In the genomic region with DNA sequence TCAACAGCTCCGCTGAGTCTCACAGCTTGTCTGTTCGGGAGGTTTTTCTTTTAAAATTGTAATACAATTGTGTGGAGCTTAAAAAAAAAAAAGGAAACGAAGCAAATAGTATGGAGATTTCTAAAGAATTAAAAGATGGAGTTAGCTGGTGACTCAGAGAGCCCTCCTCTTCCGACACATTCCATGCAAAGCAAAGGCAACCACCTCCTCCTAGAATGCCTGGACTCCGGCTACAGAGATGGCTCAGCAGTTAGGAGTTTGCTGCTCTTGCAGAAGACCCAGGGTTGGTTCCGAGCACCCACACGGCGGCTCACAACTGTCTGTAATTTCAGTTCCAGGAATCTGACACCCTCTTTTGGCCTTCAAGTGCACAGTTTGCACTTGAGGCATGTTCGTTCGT, we compare ENCODE assay signal across 11 mouse cellular contexts. TPM values are rescaled to one million over a fixed set of nuclear protein-coding genes. Genes with fewer than 3 reads are reported as not detected.
A peak's percentile ranks its signal among the peaks of the same experiment; 100 is the strongest.
DNase-seq lines count a peak whose midpoint lies in the region; ATAC-seq and TF ChIP-seq lines count a peak whose summit lies in the region.
"Had no signal": no experiment of that assay in that cellular context is flagged by ENCODE, and none has a peak within 500 bp of the region (broad histone marks: within the 10 kb centered on the region; RNA-seq: fewer than 3 reads in every experiment).

No protein-coding gene starts in this region.

- H3K27me3 ChIP-seq in heart, embryonic 12.5 days (replicated peaks) = no peaks in the 10 kb centered on the region
- H3K27me3 ChIP-seq in lung, embryonic 14.5 days (ENCODE audit: insufficient read depth, low read length) = no peaks in the 10 kb centered on the region
- no peaks in the 10 kb centered on the region for H3K27me3 ChIP-seq in hindbrain, embryonic 12.5 days

- no peak for ATAC-seq in heart, embryonic 12.5 days (ENCODE audit: insufficient number of reproducible peaks, low FRiP score)
- ATAC-seq in lung, embryonic 14.5 days (ENCODE audit: insufficient read depth) = no peak
- ATAC-seq in hindbrain, embryonic 12.5 days (ENCODE audit: low FRiP score) = no peak

- H3K4me2 ChIP-seq in heart, embryonic 12.5 days = no peak overlapping the region
- H3K4me2 ChIP-seq in lung, embryonic 14.5 days = no peak overlapping the region
- H3K4me2 ChIP-seq in hindbrain, embryonic 12.5 days (replicated peaks) = no peak overlapping the region

- DNase-seq in heart, adult 9 months (ENCODE audit: low spot score in 2 of 2) = no peak
- no peak for DNase-seq in lung, embryonic 14.5 days
- DNase-seq in lung, postnatal 4 days = no peak
- DNase-seq in MN1 (ENCODE audit: low spot score) = no peak
- DNase-seq in ovary, adult 18-20 months (ENCODE audit: low spot score) = no peak
- DNase-seq: right cerebral cortex, postnatal 25 days; thymus, adult 18-20 months had no signal

- H3K4me3 ChIP-seq in heart, embryonic 12.5 days = no peak overlapping the region
- no peak overlapping the region for H3K4me3 ChIP-seq in lung, embryonic 14.5 days (ENCODE audit: low read depth, low read length)
- H3K4me3 ChIP-seq in bone marrow, adult 2 months (replicated peaks; ENCODE audit: control insufficient read depth, low read depth, low read length) = no peak overlapping the region
- no peak overlapping the region for H3K4me3 ChIP-seq in hindbrain, embryonic 12.5 days
- H3K4me3 ChIP-seq: myocyte had no signal

- H3K27ac ChIP-seq in heart, embryonic 12.5 days (ENCODE audit: poor library complexity, severe bottlenecking) = peak overlapping the region; percentile 25; the same call in 1 of the 2 replicates
- H3K27ac ChIP-seq in lung, embryonic 14.5 days (ENCODE audit: low read depth) = peak overlapping the region; percentile 25; the same call in 1 of the 2 replicates
- peak overlapping the region; percentile 69 for H3K27ac ChIP-seq in bone marrow, adult 2 months (ENCODE audit: control insufficient read depth, insufficient read depth, low read depth, low read length, poor library complexity)
- H3K27ac ChIP-seq in hindbrain, embryonic 12.5 days = peak overlapping the region; percentile 70; the same call in 1 of the 2 replicates

- no peaks in the 10 kb centered on the region for H3K9me3 ChIP-seq in heart, embryonic 12.5 days (replicated peaks)
- H3K9me3 ChIP-seq in lung, embryonic 14.5 days (ENCODE audit: low read depth, low read length) = no peaks in the 10 kb centered on the region
- H3K9me3 ChIP-seq in hindbrain, embryonic 12.5 days (replicated peaks) = no peaks in the 10 kb centered on the region

- H3K9ac ChIP-seq in heart, embryonic 12.5 days = no peak overlapping the region
- H3K9ac ChIP-seq in lung, embryonic 14.5 days = no peak overlapping the region
- no peak overlapping the region for H3K9ac ChIP-seq in hindbrain, embryonic 12.5 days

- no peak for TF ChIP-seq CTCF in lung, embryonic 14.5 days (IDR thresholded peaks at IDR 0.05; ENCODE audit: low read depth)
- no peak for TF ChIP-seq CTCF in bone marrow, adult 2 months (IDR thresholded peaks at IDR 0.05; ENCODE audit: control insufficient read depth, insufficient read depth, low read length)

- peaks cover 73% of the 10 kb centered on the region for H3K4me1 ChIP-seq in heart, embryonic 12.5 days (replicated peaks)
- peaks cover 9% of the 10 kb centered on the region; the same call in 1 of the 2 replicates for H3K4me1 ChIP-seq in lung, embryonic 14.5 days (ENCODE audit: insufficient read depth)
- peaks cover 21% of the 10 kb centered on the region for H3K4me1 ChIP-seq in bone marrow, adult 2 months (ENCODE audit: control insufficient read depth, insufficient read depth, low read length)
- H3K4me1 ChIP-seq in hindbrain, embryonic 12.5 days = peaks cover 24% of the 10 kb centered on the region

- no peaks in the 10 kb centered on the region for H3K36me3 ChIP-seq in heart, embryonic 12.5 days
- H3K36me3 ChIP-seq in lung, embryonic 14.5 days (ENCODE audit: insufficient read depth) = no peaks in the 10 kb centered on the region
- H3K36me3 ChIP-seq in hindbrain, embryonic 12.5 days = no peaks in the 10 kb centered on the region

- TF ChIP-seq POLR2A in bone marrow, adult 2 months (IDR thresholded peaks at IDR 0.05; ENCODE audit: borderline replicate concordance, control insufficient read depth, low read depth, low read length) = no peak

- 73% methylated on average over 10 of the region's 10 CpGs for WGBS in heart, embryonic 12.5 days
- 74% methylated on average over 10 of the region's 10 CpGs for WGBS in lung, embryonic 14.5 days
- 73% methylated on average over 10 of the region's 10 CpGs for WGBS in bone marrow, adult 2 months
- WGBS in hindbrain, embryonic 12.5 days = 74% methylated on average over 10 of the region's 10 CpGs

RNA-seq across cellular contexts. Expression of a gene that starts 12.9 kb away (rescaled TPM):
- 7.5 and 8.6 TPM in 2 replicates for polyA plus RNA-seq in heart, embryonic 12.5 days (2016; fragmentation: Nextera tagmentation; extraction: Ambion mirVana)
- 9.8 and 10.6 TPM in 2 replicates for polyA plus RNA-seq in lung, embryonic 14.5 days (2014; fragmentation: Nextera tagmentation; extraction: Ambion mirVana)
- polyA plus RNA-seq in bone marrow, adult 2 months (2011; ENCODE audit: insufficient read depth, insufficient read length, low replicate concordance, missing spikeins) = 19.7 and 24.2 TPM in 2 replicates
- polyA plus RNA-seq in hindbrain, embryonic 12.5 days (2016; fragmentation: Nextera tagmentation; extraction: Ambion mirVana) = 14.7 and 17.3 TPM in 2 replicates

RNA-seq across cellular contexts. Expression of a gene that starts 17.1 kb away (rescaled TPM):
- 43.9 and 47.1 TPM in 2 replicates for polyA plus RNA-seq in heart, embryonic 12.5 days (2016; fragmentation: Nextera tagmentation; extraction: Ambion mirVana)
- polyA plus RNA-seq in lung, embryonic 14.5 days (2014; fragmentation: Nextera tagmentation; extraction: Ambion mirVana) = 60.7 and 64.7 TPM in 2 replicates
- 10.7 and 27.6 TPM in 2 replicates for polyA plus RNA-seq in bone marrow, adult 2 months (2011; ENCODE audit: insufficient read depth, insufficient read length, low replicate concordance, missing spikeins)
- 78.4 and 80.1 TPM in 2 replicates for polyA plus RNA-seq in hindbrain, embryonic 12.5 days (2016; fragmentation: Nextera tagmentation; extraction: Ambion mirVana)
